Mouse (Mus musculus) heart, postnatal 0 days (tissue): ENCODE measurements around the gene Pp2d1. TPM values are rescaled to one million over a fixed set of nuclear protein-coding genes. Genes with fewer than 3 reads are reported as not detected.

Experiments
- ATAC-seq: fragments of 200-750 bp; cut with Nextera tagmentation; 2 replicates; pipeline ENCODE4 v1.8.0; 2017; ENCODE audit warnings: low read depth, moderate number of reproducible peaks, moderate library complexity; ENCODE audit not compliant: insufficient read depth
- DNase-seq: peaks from one replicate; pipeline ENCODE4 v3.0.0-alpha.2; 2016; ENCODE audit warnings: low spot score
- H3K27ac ChIP-seq: fragments of 300-500 bp; sonication (generic); 2 replicates; pipeline ENCODE4 v1.5.1; 2014; ENCODE audit warnings: low read depth, mild to moderate bottlenecking
- H3K27me3 ChIP-seq: fragments of 300-500 bp; sonication (generic); 2 replicates; pipeline ENCODE4 v1.6.1; 2014; ENCODE audit warnings: low read length, mixed read lengths; ENCODE audit not compliant: control insufficient read depth, insufficient read depth
- H3K36me3 ChIP-seq: fragments of 300-500 bp; sonication (generic); replicated peaks from 2 replicates; pipeline ENCODE4 v1.6.1; 2014; ENCODE audit warnings: low read length, mixed read lengths; ENCODE audit not compliant: control insufficient read depth, insufficient read depth
- H3K4me1 ChIP-seq: fragments of 300-500 bp; sonication (generic); 2 replicates; pipeline ENCODE4 v1.6.1; 2014; ENCODE audit warnings: antibody characterized with exemption; ENCODE audit not compliant: control insufficient read depth, insufficient read depth
- H3K4me2 ChIP-seq: fragments of 300-500 bp; sonication (generic); 2 replicates; pipeline ENCODE4 v1.6.1; 2014; ENCODE audit warnings: low read depth, mild to moderate bottlenecking, low read length, moderate library complexity
- H3K4me3 ChIP-seq: fragments of 300-500 bp; sonication (generic); 2 replicates; pipeline ENCODE4 v1.5.1; 2014; ENCODE audit warnings: low read depth, low read length
- H3K9ac ChIP-seq: fragments of 300-500 bp; sonication (generic); replicated peaks from 2 replicates; pipeline ENCODE4 v1.6.1; 2014; ENCODE audit warnings: low read depth, low read length, mixed read lengths
- H3K9me3 ChIP-seq: fragments of 300-500 bp; sonication (generic); replicated peaks from 2 replicates; pipeline ENCODE4 v1.6.1; 2016; ENCODE audit warnings: low read length; ENCODE audit not compliant: control insufficient read depth
- CTCF ChIP-seq: IDR thresholded peaks from 2 replicates; pipeline ENCODE4 v1.5.1; 2016; ENCODE audit warnings: antibody characterized with exemption, control low read depth, low read depth
- EP300 ChIP-seq: IDR thresholded peaks from 2 replicates; pipeline ENCODE4 v1.6.1; 2016; ENCODE audit warnings: antibody characterized with exemption, low read depth
- WGBS: fragments of 180-500 bp; shearing (Covaris S2); extraction: QIAGEN DNeasy Blood & Tissue Kit; methylation state at CpG from one replicate; pipeline ENCODE4 v1.1.7; 2014; 5-methylcytosine and 5-hydroxymethylcytosine counted together
- polyA plus RNA-seq: library from polyadenylated mRNA; unstranded; fragments of >200 nt; fragmentation: Nextera tagmentation; extraction: Ambion mirVana; gene quantifications from 2 replicates; pipeline ENCODE4 v1.2.1, GENCODE M21; 2015
- total RNA-seq: library from RNA; depleted of rRNA; stranded (reverse); fragments of >200 nt; gene quantifications from 2 replicates; pipeline ENCODE4 v1.2.3, GENCODE M21; 2014; ENCODE audit warnings: low replicate concordance

The Pp2d1 gene
- total and polyA plus RNA-seq, 2 experiments from 2014 or later: 0.14 TPM; not detected in 1

DNA sequence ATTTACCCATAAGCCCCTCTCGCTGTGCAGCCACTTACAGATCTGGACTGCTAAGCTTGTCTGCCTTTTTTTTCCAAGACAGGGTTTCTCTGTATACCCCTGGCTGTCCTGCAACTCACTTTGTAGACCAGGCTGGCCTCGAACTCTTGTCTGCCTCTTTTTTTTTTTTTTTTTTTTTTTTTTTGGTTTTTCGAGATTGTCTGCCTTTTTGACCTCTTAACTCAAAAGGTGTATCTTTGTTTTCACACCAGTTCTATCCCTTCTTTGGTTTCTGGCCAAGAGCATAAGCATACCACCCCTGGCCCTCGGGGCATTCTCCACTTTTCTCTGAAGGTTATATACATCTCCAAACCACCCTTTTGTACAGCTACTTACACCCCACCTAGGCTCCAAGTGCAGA lies 25.6 kb upstream of the Pp2d1 start:
- no peak overlapping the region for H3K27ac ChIP-seq
- ATAC-seq (no peak), DNase-seq (no peak)
- WGBS: 80% methylated on average over 4 of the region's 4 CpGs
- H3K4me3 ChIP-seq: no peak overlapping the region
- peaks cover 17% of the 10 kb centered on the region for H3K4me1 ChIP-seq
- H3K9ac ChIP-seq: no peak overlapping the region
- H3K27me3 ChIP-seq: no peaks in the 10 kb centered on the region
- H3K36me3 ChIP-seq: no peaks in the 10 kb centered on the region
- H3K9me3 ChIP-seq: no peaks in the 10 kb centered on the region
- H3K4me2 ChIP-seq: no peak overlapping the region
- TF ChIP-seq CTCF (no peak), EP300 (no peak)

- no peak overlapping the region for H3K9ac ChIP-seq
- WGBS: 81% methylated on average over 4 of the region's 4 CpGs
- H3K9me3 ChIP-seq: no peaks in the 10 kb centered on the region
- no peak for ATAC-seq
- no peak overlapping the region for H3K4me2 ChIP-seq
- H3K4me3 ChIP-seq: no peak overlapping the region
- H3K36me3 ChIP-seq: no peaks in the 10 kb centered on the region
- no peak overlapping the region for H3K27ac ChIP-seq
- H3K27me3 ChIP-seq: no peaks in the 10 kb centered on the region
- DNase-seq: no peak
- TF ChIP-seq CTCF (no peak), EP300 (no peak)
- H3K4me1 ChIP-seq: peaks cover 8% of the 10 kb centered on the region; the same call in 1 of the 2 replicates
Measured at GRCm38 (mm10) chr17:53561458-53562029, 22.3 kb upstream of the Pp2d1 start.

- no peaks in the 10 kb centered on the region for H3K9me3 ChIP-seq
- 84% methylated on average over 5 of the region's 5 CpGs for WGBS
- no peak overlapping the region for H3K4me3 ChIP-seq
- no peak for TF ChIP-seq CTCF
- TF ChIP-seq EP300: no peak
- no peak overlapping the region for H3K4me2 ChIP-seq
- H3K27me3 ChIP-seq: no peaks in the 10 kb centered on the region
- no peak overlapping the region for H3K27ac ChIP-seq
- DNase-seq: no peak
- no peak overlapping the region for H3K9ac ChIP-seq
- H3K4me1 ChIP-seq: peaks cover 6% of the 10 kb centered on the region; the same call in 1 of the 2 replicates
- ATAC-seq: no peak
- H3K36me3 ChIP-seq: no peaks in the 10 kb centered on the region
Measured at GRCm38 (mm10) chr17:53559646-53560045, 20.4 kb upstream of the Pp2d1 start.

- no peaks in the 10 kb centered on the region for H3K27me3 ChIP-seq
- WGBS: 21% methylated on average over 3 of the region's 3 CpGs
Measured at GRCm38 (mm10) chr17:53557443-53557842, 18.2 kb upstream of the Pp2d1 start.

GRCm38 (mm10) chr17:53554813-53555212 lies 15.6 kb upstream of the Pp2d1 start:
- TF ChIP-seq CTCF (no peak), EP300 (no peak)
- H3K27me3 ChIP-seq: no peaks in the 10 kb centered on the region
- WGBS: 47% methylated on average over 3 of the region's 3 CpGs

More at GRCm38 (mm10) chr17:53557443-53557842, 18.2 kb upstream of the Pp2d1 start:
- Histone ChIP-seq H3K4me2 (no peak overlapping the region), H3K9me3 (no peaks in the 10 kb centered on the region), H3K4me1 (peaks cover 6% of the 10 kb centered on the region; the same call in 1 of the 2 replicates), H3K27ac (no peak overlapping the region), H3K9ac (no peak overlapping the region), H3K36me3 (no peaks in the 10 kb centered on the region), H3K4me3 (no peak overlapping the region)
- ATAC-seq (no peak), DNase-seq (no peak)
- TF ChIP-seq EP300 (no peak), CTCF (no peak)

DNA sequence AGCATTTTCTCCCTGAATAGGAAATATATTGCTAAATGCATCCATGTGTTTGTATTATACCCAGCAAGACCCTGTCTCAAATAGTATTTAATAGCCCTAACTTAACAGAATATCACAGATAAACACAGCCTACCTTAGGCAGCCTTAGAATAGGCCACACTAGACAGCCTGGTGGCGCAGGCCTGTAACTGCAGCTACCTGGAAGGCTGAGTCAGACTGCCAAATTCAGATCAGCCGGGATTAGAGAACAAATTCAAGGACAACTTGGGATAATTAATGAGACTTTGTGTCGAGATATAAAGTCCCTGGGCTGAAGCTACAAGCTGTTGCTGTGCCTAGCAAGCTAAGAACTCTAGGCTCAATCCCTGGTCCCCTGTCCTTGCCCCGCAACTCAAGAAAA lies 14.8 kb upstream of the Pp2d1 start:
- H3K9me3 ChIP-seq: no peaks in the 10 kb centered on the region; the same call in 1 of the 2 replicates
- no peak overlapping the region for H3K9ac ChIP-seq
- DNase-seq (no peak), ATAC-seq (no peak)
- peaks cover 6% of the 10 kb centered on the region; the same call in 1 of the 2 replicates for H3K4me1 ChIP-seq
- no peak overlapping the region for H3K27ac ChIP-seq
- H3K4me2 ChIP-seq: no peak overlapping the region
- H3K36me3 ChIP-seq: no peaks in the 10 kb centered on the region
- no peaks in the 10 kb centered on the region for H3K27me3 ChIP-seq
- WGBS: 64% methylated on average over 4 of the region's 4 CpGs
- TF ChIP-seq CTCF (peak; percentile 29), EP300 (no peak)
- no peak overlapping the region for H3K4me3 ChIP-seq

More at GRCm38 (mm10) chr17:53554813-53555212, 15.6 kb upstream of the Pp2d1 start:
- H3K9me3 ChIP-seq: no peaks in the 10 kb centered on the region; the same call in 1 of the 2 replicates
- DNase-seq (no peak), ATAC-seq (no peak)
- no peak overlapping the region for H3K4me2 ChIP-seq
- no peak overlapping the region for H3K27ac ChIP-seq
- H3K4me1 ChIP-seq: peaks cover 6% of the 10 kb centered on the region; the same call in 1 of the 2 replicates
- H3K4me3 ChIP-seq: no peak overlapping the region
- H3K36me3 ChIP-seq: no peaks in the 10 kb centered on the region
- no peak overlapping the region for H3K9ac ChIP-seq
